Mouse (Mus musculus) ES-Bruce4 (cell line): ENCODE measurements around the gene Fgf14.

Source experiments
- CTCF ChIP-seq: IDR thresholded peaks from one replicate; pipeline ENCODE4 v1.8.1; 2011; ENCODE audit warnings: low read depth, low read length
- POLR2A ChIP-seq: IDR thresholded peaks from one replicate; pipeline ENCODE4 v1.8.1; 2011; ENCODE audit warnings: low read length; ENCODE audit not compliant: insufficient read depth

DNA sequence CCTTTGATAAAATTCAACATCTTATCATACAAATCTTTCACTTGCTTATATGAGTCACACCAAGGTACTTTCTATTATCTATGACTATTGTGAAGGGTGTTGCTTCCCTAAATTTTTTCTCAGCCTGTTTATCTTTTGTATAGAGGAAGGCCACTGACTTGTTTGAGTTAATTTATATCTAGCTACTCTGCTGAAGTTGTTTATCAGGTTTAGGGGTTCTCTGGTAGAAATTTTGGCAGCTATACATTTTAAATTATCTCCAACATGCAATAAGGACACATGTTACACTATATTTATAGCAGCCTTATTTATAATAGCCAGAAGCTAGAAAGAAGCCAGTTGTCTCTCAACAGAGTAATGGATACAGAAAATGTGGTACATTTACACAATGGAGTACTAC is 389.9 kb downstream of the Fgf14 start:
- no peak for TF ChIP-seq CTCF
- no peak for TF ChIP-seq POLR2A
